Mouse (Mus musculus): ENCODE results near the gene Astn2.

- TF ChIP-seq POLR2A (IDR thresholded peaks at IDR 0.05; ENCODE audit: insufficient read depth, low read depth, low read length) (no peak), CTCF (IDR thresholded peaks at IDR 0.05) (no peak), EP300 (IDR thresholded peaks at IDR 0.05; ENCODE audit: insufficient read depth, low read depth, low read length) (no peak)
Measured at GRCm38 (mm10) chr4:66031320-66031870, 373.0 kb downstream of the Astn2 start.

All from heart, adult 2 months (tissue).